Mouse (Mus musculus) testis, adult 2 months (tissue): ENCODE results near the gene Cdk2ap2. TPM values are rescaled to one million over a fixed set of nuclear protein-coding genes. Genes with fewer than 3 reads are reported as not detected.
"Not testable (repeated sequence)": the region's sequence is repeated elsewhere in the genome, so short reads cannot be mapped to it uniquely, and the experiment has no call there.

Experiments
- H3K27ac ChIP-seq: fragments of 200-500 bp; 2 replicates; pipeline ENCODE4 v1.5.1; 2012; ENCODE audit warnings: low read depth, low read length; ENCODE audit not compliant: control insufficient read depth, insufficient read depth
- H3K27me3 ChIP-seq: fragments of 200-500 bp; 2 replicates; pipeline ENCODE4 v1.6.1; 2012; ENCODE audit warnings: mild to moderate bottlenecking, low read length, moderate library complexity; ENCODE audit not compliant: control insufficient read depth, insufficient read depth
- H3K36me3 ChIP-seq: fragments of 200-500 bp; 2 replicates; pipeline ENCODE4 v1.6.1; 2012; ENCODE audit warnings: mild to moderate bottlenecking, low read length; ENCODE audit not compliant: control insufficient read depth, insufficient read depth
- H3K4me1 ChIP-seq: fragments of 200-500 bp; 2 replicates; pipeline ENCODE4 v1.6.1; 2012; ENCODE audit warnings: low read length; ENCODE audit not compliant: control insufficient read depth, insufficient read depth
- H3K4me3 ChIP-seq: fragments of 200-500 bp; 2 replicates; pipeline ENCODE4 v1.5.1; 2012; ENCODE audit warnings: low read depth, mild to moderate bottlenecking, low read length, moderate library complexity, mixed read lengths; ENCODE audit not compliant: control insufficient read depth
- CTCF ChIP-seq: fragments of 200-500 bp; IDR thresholded peaks from 2 replicates; pipeline ENCODE4 v1.5.1; 2012; ENCODE audit warnings: low read depth, mild to moderate bottlenecking, inconsistent platforms, low read length, moderate library complexity; ENCODE audit not compliant: control insufficient read depth, insufficient read depth, insufficient replicate concordance
- POLR2A ChIP-seq: fragments of 200-500 bp; IDR thresholded peaks from 2 replicates; pipeline ENCODE4 v1.6.1; 2012; ENCODE audit warnings: low read depth, mild to moderate bottlenecking, inconsistent platforms, low read length, moderate library complexity; ENCODE audit not compliant: control insufficient read depth
- polyA plus RNA-seq: library from polyadenylated mRNA; depleted of rRNA; stranded (reverse); fragments of >200 nt; gene quantifications from 2 replicates; pipeline ENCODE4 v1.2.3, GENCODE M21; 2012

The Cdk2ap2 gene
- polyA plus RNA-seq, 1 experiment = 31.5 TPM

DNA sequence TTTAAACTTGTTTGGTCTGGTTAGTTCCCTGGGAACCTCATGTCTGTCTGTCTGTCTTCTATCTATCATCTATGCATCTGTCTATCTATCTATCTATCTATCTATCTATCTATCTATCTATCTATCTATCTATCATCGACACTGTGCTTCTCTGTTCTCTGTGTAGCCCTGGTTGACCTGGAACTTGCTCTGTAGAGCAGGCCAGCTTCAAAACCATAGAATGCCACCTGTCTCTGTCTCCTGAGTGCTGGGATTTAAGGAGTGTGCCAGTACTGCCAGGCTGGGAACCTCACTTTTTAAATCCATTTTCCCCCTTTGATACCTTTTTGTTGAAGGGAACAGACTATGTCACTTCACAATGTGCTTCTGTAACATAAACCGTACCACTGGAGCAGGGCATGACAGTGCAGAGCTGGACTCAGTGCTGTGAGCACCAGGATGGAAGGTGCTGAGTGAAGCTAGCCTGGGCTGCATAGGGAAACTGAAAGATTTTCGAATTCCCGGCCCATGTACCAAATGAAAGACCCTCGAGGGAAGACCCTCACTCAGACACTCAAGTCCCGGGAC is 36.0 kb upstream of the Cdk2ap2 start:
- no peaks in the 10 kb centered on the region for H3K27me3 ChIP-seq
- TF ChIP-seq CTCF (no peak), POLR2A (no peak)
- H3K4me1 ChIP-seq = no peaks in the 10 kb centered on the region
- no peaks in the 10 kb centered on the region for H3K36me3 ChIP-seq
- H3K27ac ChIP-seq = no peak overlapping the region
- no peak overlapping the region for H3K4me3 ChIP-seq

DNA sequence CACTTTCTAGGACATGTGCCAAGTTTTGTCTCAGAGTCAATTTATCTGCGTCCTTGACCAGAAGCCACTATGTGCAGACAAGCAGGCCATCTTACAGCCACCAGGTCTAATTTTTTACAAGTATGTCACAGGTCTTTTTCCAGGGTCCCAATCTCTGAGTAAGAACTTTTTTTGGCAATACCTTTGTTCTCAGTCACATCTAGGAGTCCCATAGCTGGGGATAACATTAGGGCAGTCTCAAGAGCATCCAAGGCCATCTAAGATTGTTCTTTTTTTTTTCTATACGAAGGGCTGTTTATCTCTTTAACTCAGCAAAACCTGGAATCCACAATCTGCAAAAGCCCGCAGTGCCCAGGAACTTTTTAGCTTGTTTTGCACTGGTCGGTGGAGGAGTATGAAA is 33.6 kb upstream of the Cdk2ap2 start:
- H3K4me1 ChIP-seq, H3K36me3 ChIP-seq, H3K27ac ChIP-seq, H3K4me3 ChIP-seq, H3K27me3 ChIP-seq: not testable (repeated sequence)

DNA sequence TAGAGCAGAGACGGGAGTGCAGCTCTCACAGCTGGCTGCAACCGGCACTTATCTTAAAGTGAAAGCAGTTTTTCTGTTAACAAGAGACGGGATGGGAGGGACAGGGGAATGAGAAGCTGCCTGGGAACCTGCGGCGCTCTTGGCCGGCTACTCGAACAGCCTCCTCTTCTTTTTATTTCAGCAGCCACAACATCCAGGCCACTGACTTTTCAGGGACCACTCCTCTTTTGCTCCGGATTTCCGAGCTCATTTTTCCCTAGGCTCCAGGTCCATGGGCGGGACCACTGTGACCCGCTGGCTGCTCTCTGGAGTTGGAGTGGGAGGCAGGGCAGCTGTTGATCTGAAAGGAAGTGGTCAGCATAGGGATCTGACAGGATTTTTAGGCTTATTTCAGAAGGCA is 32.5 kb upstream of the Cdk2ap2 start:
- not testable (repeated sequence) for H3K27ac ChIP-seq, H3K4me1 ChIP-seq, H3K4me3 ChIP-seq, H3K27me3 ChIP-seq, H3K36me3 ChIP-seq

- TF ChIP-seq CTCF = no peak
- TF ChIP-seq POLR2A = no peak
- no peak overlapping the region for H3K4me3 ChIP-seq
- H3K36me3 ChIP-seq = no peaks in the 10 kb centered on the region
- H3K27ac ChIP-seq = no peak overlapping the region
- no peaks in the 10 kb centered on the region for H3K27me3 ChIP-seq
- peaks cover 2% of the 10 kb centered on the region; the same call in 1 of the 2 replicates for H3K4me1 ChIP-seq
These were observed 30.7 kb upstream of the Cdk2ap2 start for GRCm38 (mm10) chr19:4066280-4066679.

- no peak overlapping the region for H3K4me3 ChIP-seq
These were observed 30.1 kb upstream of the Cdk2ap2 start for GRCm38 (mm10) chr19:4066877-4067276.

GRCm38 (mm10) chr19:4068242-4068641 is 28.7 kb upstream of the Cdk2ap2 start:
- H3K27me3 ChIP-seq, H3K36me3 ChIP-seq, H3K4me1 ChIP-seq, H3K4me3 ChIP-seq, H3K27ac ChIP-seq: not testable (repeated sequence)

More at GRCm38 (mm10) chr19:4066877-4067276, 30.1 kb upstream of the Cdk2ap2 start:
- no peaks in the 10 kb centered on the region for H3K36me3 ChIP-seq
- H3K27me3 ChIP-seq = no peaks in the 10 kb centered on the region
- H3K4me1 ChIP-seq = peaks cover 2% of the 10 kb centered on the region; the same call in 1 of the 2 replicates
- TF ChIP-seq POLR2A = no peak
- no peak for TF ChIP-seq CTCF
- no peak overlapping the region for H3K27ac ChIP-seq

DNA sequence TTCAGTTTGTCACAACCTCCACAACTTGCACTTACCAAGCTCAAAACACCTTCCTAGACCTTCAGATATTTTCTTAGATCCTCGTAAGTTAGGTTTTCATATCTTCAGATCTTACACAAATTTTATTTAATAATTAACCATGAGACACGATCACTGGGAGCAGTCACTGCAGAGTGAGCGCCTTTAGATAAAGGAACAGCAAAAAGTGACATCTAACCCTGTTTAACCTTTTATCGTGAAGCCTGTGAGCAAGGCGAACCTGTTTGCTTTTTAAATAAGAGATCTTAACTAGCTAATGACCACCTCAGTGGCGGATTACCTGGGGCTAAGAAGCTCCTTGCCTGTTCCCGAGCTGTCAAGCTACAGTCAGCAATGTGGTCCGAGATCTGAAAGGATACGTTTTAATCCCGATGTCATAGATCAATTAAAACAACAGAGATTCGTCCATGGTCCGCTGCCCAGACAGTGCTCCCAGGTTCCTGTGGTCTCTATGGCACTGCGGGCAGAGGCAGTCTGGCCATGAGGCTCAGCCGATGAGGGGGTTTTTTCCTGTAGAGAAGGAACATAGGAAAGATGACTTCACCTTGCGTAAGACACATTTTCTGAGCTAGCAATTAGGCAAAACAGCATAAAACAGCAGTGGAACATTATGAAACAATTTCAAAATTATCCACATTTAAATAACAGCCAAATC is 28.1 kb upstream of the Cdk2ap2 start:
- no peak for TF ChIP-seq CTCF
- no peak for TF ChIP-seq POLR2A
- H3K4me1 ChIP-seq = peaks cover 2% of the 10 kb centered on the region; the same call in 1 of the 2 replicates

GRCm38 (mm10) chr19:4070311-4070710 is 26.7 kb upstream of the Cdk2ap2 start:
- Histone ChIP-seq H3K4me1 (peaks cover 2% of the 10 kb centered on the region; the same call in 1 of the 2 replicates), H3K36me3 (no peaks in the 10 kb centered on the region), H3K4me3 (no peak overlapping the region), H3K27ac (no peak overlapping the region), H3K27me3 (no peaks in the 10 kb centered on the region)
- TF ChIP-seq POLR2A = no peak
- no peak for TF ChIP-seq CTCF

More for the DNA sequence above, 28.1 kb upstream of the Cdk2ap2 start:
- Histone ChIP-seq H3K27me3 (no peaks in the 10 kb centered on the region), H3K4me3 (no peak overlapping the region), H3K27ac (no peak overlapping the region), H3K36me3 (no peaks in the 10 kb centered on the region)
